Mouse (Mus musculus) heart, postnatal 36 days (tissue): ENCODE results near the gene Rela. TPM values are rescaled to one million over a fixed set of nuclear protein-coding genes. Genes with fewer than 3 reads are reported as not detected.

ENCODE experiments used
- DNase-seq, 2 experiments: peaks; one replicate each; pipeline ENCODE4 v3.0.0; 2021 to 2022
- intact Hi-C: fragments of 180-260 bp; cut with DNase I; formaldehyde crosslinking; loops from one replicate; pipeline ENCODE4 v1.15.1; 2025
- microRNA-seq, 2 experiments: library from miRNA; unstranded; fragments of <30 nt; microRNA quantifications; one replicate each; pipeline ENCODE4 v1.2.0; 2021; ENCODE audit warnings: borderline number of aligned reads in 2 of 2
- total RNA-seq, 2 experiments: library from RNA; stranded (reverse); gene quantifications; 2 replicates each; pipeline ENCODE4 v1.2.3; 2021

Rela gene
- total RNA-seq, 2 experiments from 2014 or later, result 25.6 to 31.2 TPM

- peak; percentile 72 to 80 for DNase-seq
- intact Hi-C loops, result loop anchor here (2.0 to 5.0 kb wide), 3 partner anchors 19 to 260 kb away; no protein-coding TSS in a partner anchor
These were observed 55.0 kb downstream of the Rela start for GRCm38 (mm10) chr19:5692086-5692912.

GRCm38 (mm10) chr19:5692913-5693396 lies 55.7 kb downstream of the Rela start:
- peak in 1 of 2 experiments; percentile 44 for DNase-seq
- intact Hi-C loops, result loop anchor here (2.0 to 5.0 kb wide), 3 partner anchors 18 to 259 kb away; no protein-coding TSS in a partner anchor

GRCm38 (mm10) chr19:5693801-5694200 lies 56.5 kb downstream of the Rela start:
- intact Hi-C loops, result loop anchor here (2.0 to 5.0 kb wide), 3 partner anchors 17 to 258 kb away; no protein-coding TSS in a partner anchor
- no peak for DNase-seq

DNA sequence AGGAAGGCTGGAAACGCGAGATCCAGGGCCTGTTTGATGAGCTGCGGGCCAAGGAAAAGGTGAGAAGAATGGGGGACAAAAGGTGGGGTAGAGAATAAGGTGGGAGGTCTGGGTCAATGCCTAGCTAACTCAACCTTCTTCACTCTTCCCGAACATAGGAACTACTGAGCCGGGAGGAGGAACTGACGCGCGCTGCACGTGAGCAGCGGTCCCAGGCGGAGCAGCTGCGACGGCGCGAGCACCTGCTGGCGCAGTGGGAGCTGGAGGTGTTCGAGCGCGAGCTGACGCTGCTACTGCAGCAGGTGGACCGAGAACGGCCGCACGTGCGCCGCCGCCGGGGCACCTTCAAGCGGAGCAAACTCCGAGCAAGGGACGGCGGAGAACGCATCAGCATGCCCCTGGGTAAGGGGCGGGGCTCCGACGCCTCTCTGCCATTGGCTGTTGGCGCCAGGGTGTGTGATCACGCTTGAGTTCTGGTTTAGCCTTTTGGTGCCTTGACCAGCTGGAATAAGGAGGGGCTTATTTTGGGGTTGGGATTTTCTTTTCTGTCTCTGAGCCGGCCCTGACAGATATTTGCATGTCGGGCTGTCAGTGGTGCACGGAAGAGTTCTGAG lies 58.7 kb downstream of the Rela start:
- no peak for DNase-seq
- intact Hi-C loops, result no loop called here

Small RNA genes lying within 50 kb of the gene (microRNA-seq; reads per million reads assigned to microRNA genes)
- 0 reads per million in 2 experiments for gene Mir6987

Other genes with a start within 250 kb of the Rela start
- 10 to 100 TPM; 53.2 to 55.5 TPM for gene Sart1, start 248.8 kb upstream of the Rela start, total RNA-seq
- 1 to 10 TPM in 1 of 2 experiments, under 1 TPM in 1; 0.17 to 2.8 TPM for gene Tsga10ip, start 235.0 kb upstream of the Rela start, total RNA-seq
- gene Drap1, start 212.5 kb upstream of the Rela start, total RNA-seq, result 100 to 1,000 TPM; 297 to 319 TPM
- gene AI837181, start 212.3 kb upstream of the Rela start, total RNA-seq, result 10 to 100 TPM; 33.3 to 38.1 TPM
- not detected for gene Fosl1, start 189.9 kb upstream of the Rela start, total RNA-seq
- gene Ccdc85b, start 179.6 kb upstream of the Rela start, total RNA-seq, result 10 to 100 TPM in 1 of 2 experiments, 1 to 10 TPM in 1; 9.5 to 11.0 TPM
- gene Fibp, start 176.9 kb upstream of the Rela start, total RNA-seq, result 10 to 100 TPM; 50.3 to 50.5 TPM
- gene Ctsw, start 169.0 kb upstream of the Rela start, total RNA-seq, result under 1 TPM in 1 of 2 experiments, not detected in 1; 0.43 TPM
- gene Efemp2, start 163.5 kb upstream of the Rela start, total RNA-seq, result 1 to 10 TPM; 9.0 to 9.8 TPM
- gene Mus81, start 149.1 kb upstream of the Rela start, total RNA-seq, result 10 to 100 TPM; 19.6 to 23.7 TPM
- 100 to 1,000 TPM; 174 to 188 TPM for gene Cfl1, start 147.0 kb upstream of the Rela start, total RNA-seq
- under 1 TPM; 0.58 to 0.70 TPM for gene 1700020D05Rik, start 133.7 kb upstream of the Rela start, total RNA-seq
- gene Snx32, start 126.9 kb upstream of the Rela start, total RNA-seq, result 1 to 10 TPM; 5.1 TPM
- gene Ovol1, start 76.8 kb upstream of the Rela start, total RNA-seq, result not detected
- 1 to 10 TPM; 3.1 to 3.4 TPM for gene Ap5b1, start 69.5 kb upstream of the Rela start, total RNA-seq
- gene Rnaseh2c, start 35.6 kb upstream of the Rela start, total RNA-seq, result 10 to 100 TPM; 42.7 to 53.2 TPM
- 10 to 100 TPM; 30.3 to 37.0 TPM for gene Kat5, start 27.2 kb upstream of the Rela start, total RNA-seq
- gene Sipa1, start 26.2 kb downstream of the Rela start, total RNA-seq, result 10 to 100 TPM; 19.5 to 29.0 TPM
- 10 to 100 TPM; 26.0 to 29.5 TPM for gene Map3k11, start 51.3 kb downstream of the Rela start, total RNA-seq
- 10 to 100 TPM; 15.7 to 16.8 TPM for gene Pcnx3, start 51.4 kb downstream of the Rela start, total RNA-seq
- gene Kcnk7, start 66.9 kb downstream of the Rela start, total RNA-seq, result not detected
- gene Ehbp1l1, start 88.8 kb downstream of the Rela start, total RNA-seq, result 100 to 1,000 TPM; 135 to 136 TPM
- gene Fam89b, start 92.2 kb downstream of the Rela start, total RNA-seq, result 10 to 100 TPM; 29.3 to 32.6 TPM
- gene Ltbp3, start 103.4 kb downstream of the Rela start, total RNA-seq, result 10 to 100 TPM; 36.5 to 42.2 TPM
- gene Scyl1, start 133.9 kb downstream of the Rela start, total RNA-seq, result 10 to 100 TPM; 69.0 to 72.9 TPM
- gene Frmd8, start 237.8 kb downstream of the Rela start, total RNA-seq, result 10 to 100 TPM; 11.4 to 11.7 TPM
- 1 to 10 TPM; 3.4 to 4.2 TPM for gene Slc25a45, start 240.3 kb downstream of the Rela start, total RNA-seq